ENCODE assay signal across 42 mouse cellular contexts in genomic region chr5:108744629-108745028, GRCm38 (mm10). TPM values are rescaled to one million over a fixed set of nuclear protein-coding genes. Genes with fewer than 3 reads are reported as not detected.
"Had no signal": no experiment of that assay in that cellular context is flagged by ENCODE, and none has a peak within 500 bp of the region (broad histone marks: within the 10 kb centered on the region; RNA-seq: fewer than 3 reads in every experiment).

No protein-coding gene starts in this region.

- H3K9ac ChIP-seq: heart, embryonic 12.5 days; hindbrain, embryonic 13.5 days; hindbrain, embryonic 15.5 days; kidney, embryonic 15.5 days; limb, embryonic 13.5 days; limb, embryonic 15.5 days; liver, embryonic 13.5 days; liver, embryonic 15.5 days had no signal

- H3K4me3 ChIP-seq: gastrocnemius, adult 2 months; heart, embryonic 10.5 days; heart, embryonic 12.5 days; hindbrain, embryonic 13.5 days; hindbrain, embryonic 15.5 days; kidney, embryonic 15.5 days; limb, embryonic 13.5 days; limb, embryonic 15.5 days; liver, embryonic 13.5 days; liver, embryonic 15.5 days had no signal

- H3K27me3 ChIP-seq: heart, embryonic 12.5 days; hindbrain, embryonic 13.5 days; hindbrain, embryonic 15.5 days; kidney, embryonic 15.5 days; limb, embryonic 13.5 days; limb, embryonic 15.5 days; liver, embryonic 13.5 days had no signal

- H3K27ac ChIP-seq: gastrocnemius, adult 2 months; heart, embryonic 10.5 days; hindbrain, embryonic 13.5 days; hindbrain, embryonic 15.5 days; hindbrain, postnatal 0 days; kidney, embryonic 15.5 days; kidney, postnatal 0 days; limb, embryonic 13.5 days; limb, embryonic 15.5 days; liver, embryonic 13.5 days; liver, embryonic 15.5 days had no signal

- DNase-seq: gastrocnemius, adult 2 months; gastrocnemius, postnatal 14 days; gastrocnemius, postnatal 36 days; heart, adult 18-20 months; heart, postnatal 10 days; kidney, adult 11 months; kidney, adult 2 months; kidney, adult 9 months; kidney, postnatal 14 days; kidney, postnatal 36 days; layer of hippocampus, adult 9-11 months; layer of hippocampus, postnatal 36 days; left cerebral cortex, postnatal 4 days; liver, embryonic 13.5 days had no signal

- H3K4me2 ChIP-seq: heart, embryonic 12.5 days; hindbrain, embryonic 13.5 days; hindbrain, embryonic 15.5 days; kidney, embryonic 15.5 days; limb, embryonic 13.5 days; limb, embryonic 15.5 days; liver, embryonic 11.5 days; liver, embryonic 13.5 days; liver, embryonic 15.5 days had no signal

- H3K4me1 ChIP-seq: heart, embryonic 10.5 days; heart, embryonic 12.5 days; hindbrain, embryonic 13.5 days; hindbrain, embryonic 15.5 days; kidney, embryonic 15.5 days; limb, embryonic 13.5 days; limb, embryonic 15.5 days had no signal

- H3K36me3 ChIP-seq: heart, embryonic 10.5 days; heart, embryonic 12.5 days; hindbrain, embryonic 13.5 days; hindbrain, embryonic 15.5 days; kidney, embryonic 15.5 days; limb, embryonic 13.5 days; limb, embryonic 15.5 days; liver, embryonic 13.5 days; liver, embryonic 15.5 days had no signal

- ATAC-seq: hindbrain, postnatal 0 days had no signal

- H3K9me3 ChIP-seq: heart, embryonic 10.5 days; heart, embryonic 12.5 days; hindbrain, embryonic 13.5 days; hindbrain, embryonic 15.5 days; kidney, embryonic 15.5 days; limb, embryonic 13.5 days; limb, embryonic 15.5 days; liver, embryonic 13.5 days; liver, embryonic 15.5 days had no signal

RNA-seq across cellular contexts. Expression of gene Rnf212, which starts 30.2 kb away (rescaled TPM):
- total RNA-seq: gastrocnemius, adult 2 months; gastrocnemius, postnatal 14 days; gastrocnemius, postnatal 36 days; heart, adult 18-20 months; heart, adult 8-10 months; heart, postnatal 10 days; heart, postnatal 25 days; hematopoietic stem cell, adult 5-6 weeks; hindbrain, postnatal 0 days; layer of hippocampus, adult 18-20 months; layer of hippocampus, adult 8-10 months; layer of hippocampus, postnatal 14 days; layer of hippocampus, postnatal 36 days; left cerebral cortex, adult 18-20 months; left cerebral cortex, adult 8-10 months; left cerebral cortex, postnatal 10 days; left cerebral cortex, postnatal 25 days; left cerebral cortex, postnatal 4 days had no signal
- polyA plus RNA-seq: frontal cortex, adult 2 months; gonadal fat pad, adult 2 months; heart, embryonic 14.5 days; heart, embryonic 16.5 days; hindbrain, embryonic 13.5 days; hindbrain, embryonic 15.5 days; hindbrain, postnatal 0 days; kidney, adult 2 months; kidney, embryonic 15.5 days; kidney, postnatal 0 days; limb, embryonic 13.5 days; limb, embryonic 15.5 days had no signal

RNA-seq across cellular contexts. Expression of gene Tmed11, which starts 50.5 kb away (rescaled TPM):
- total RNA-seq: gastrocnemius, adult 2 months; gastrocnemius, postnatal 14 days; gastrocnemius, postnatal 36 days; heart, adult 18-20 months; heart, adult 8-10 months; heart, postnatal 10 days; heart, postnatal 25 days; hematopoietic stem cell, adult 5-6 weeks; hindbrain, postnatal 0 days; layer of hippocampus, adult 18-20 months; layer of hippocampus, adult 8-10 months; layer of hippocampus, postnatal 14 days; layer of hippocampus, postnatal 36 days; left cerebral cortex, adult 18-20 months; left cerebral cortex, adult 8-10 months; left cerebral cortex, postnatal 10 days; left cerebral cortex, postnatal 25 days; left cerebral cortex, postnatal 4 days had no signal
- polyA plus RNA-seq: frontal cortex, adult 2 months; gonadal fat pad, adult 2 months; heart, embryonic 10.5 days; heart, embryonic 12.5 days; heart, embryonic 14.5 days; heart, embryonic 16.5 days; hindbrain, embryonic 11.5 days; hindbrain, embryonic 13.5 days; hindbrain, embryonic 15.5 days; hindbrain, postnatal 0 days; kidney, adult 2 months; kidney, embryonic 15.5 days; kidney, postnatal 0 days; large intestine, adult 2 months; limb, embryonic 11.5 days; limb, embryonic 13.5 days; limb, embryonic 15.5 days; liver, embryonic 11.5 days; liver, embryonic 13.5 days; liver, embryonic 15.5 days had no signal
